Mouse (Mus musculus) E14TG2a.4 (cell line): Measurements from ENCODE around the gene Cyp2d22.

ENCODE experiments used
- H3K27me3 ChIP-seq: 2 replicates; pipeline ENCODE4 v1.6.1; 2014; ENCODE audit warnings: low read length, control low read depth; ENCODE audit not compliant: insufficient read depth
- H3K36me3 ChIP-seq: 2 replicates; pipeline ENCODE4 v1.6.1; 2014; ENCODE audit warnings: low read length, control low read depth; ENCODE audit not compliant: insufficient read depth
- H3K4me1 ChIP-seq: replicated peaks from 2 replicates; pipeline ENCODE4 v1.6.1; 2014; ENCODE audit warnings: low read depth, low read length, control low read depth
- H3K4me3 ChIP-seq: replicated peaks from 2 replicates; pipeline ENCODE4 v1.5.1; 2014; ENCODE audit warnings: mild to moderate bottlenecking, low read length
- H3K9me3 ChIP-seq: 2 replicates; pipeline ENCODE4 v1.6.1; 2014; ENCODE audit warnings: low read length, control low read depth
- CTCF ChIP-seq: conservative IDR thresholded peaks from 2 replicates; pipeline ENCODE4 v1.5.1; 2014; ENCODE audit warnings: low read length
- NANOG ChIP-seq: IDR thresholded peaks from 2 replicates; pipeline ENCODE4 v1.6.1; 2014; ENCODE audit warnings: borderline replicate concordance, low read length, mixed read lengths
- POU5F1 ChIP-seq: IDR thresholded peaks from 2 replicates; pipeline ENCODE4 v1.6.1; 2014; ENCODE audit warnings: low read length, borderline replicate concordance

Cyp2d22 gene

DNA sequence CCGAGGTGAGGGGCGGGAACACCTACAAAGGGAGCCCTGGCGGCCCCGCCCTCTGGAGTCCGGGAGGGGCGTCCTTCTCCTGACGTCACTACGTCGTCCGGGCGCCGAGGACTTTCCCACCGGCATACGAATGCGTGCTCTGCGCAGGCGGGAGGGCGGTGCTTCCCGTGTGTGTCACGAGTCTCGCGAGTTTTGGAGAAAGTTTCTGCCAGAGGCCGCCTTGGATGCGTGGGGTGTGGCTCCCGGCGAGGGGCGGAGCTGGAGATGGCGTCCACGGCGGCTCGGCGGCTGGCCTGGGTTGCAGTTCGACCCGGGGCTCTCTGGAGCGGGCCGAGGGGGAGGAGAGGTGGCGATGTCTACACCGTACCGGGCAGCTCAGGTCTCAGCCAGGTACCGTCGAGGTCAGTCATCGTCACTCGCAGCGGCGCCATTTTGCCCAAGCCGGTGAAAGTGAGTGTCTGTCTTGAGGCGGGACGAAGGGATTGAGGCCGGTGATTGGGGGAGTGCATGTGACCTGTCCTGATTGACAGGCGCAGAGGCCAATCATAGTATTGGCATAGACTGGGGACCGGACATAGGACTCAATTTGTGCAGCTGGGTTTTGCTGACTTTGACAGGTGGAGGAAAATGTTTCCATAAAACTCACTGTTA lies 34.1 kb downstream of the Cyp2d22 start:
- Histone ChIP-seq H3K36me3 (peaks cover 40% of the 10 kb centered on the region), H3K27me3 (peaks cover 17% of the 10 kb centered on the region), H3K9me3 (no peaks in the 10 kb centered on the region), H3K4me1 (peaks cover 80% of the 10 kb centered on the region), H3K4me3 (peak overlapping the region; percentile 92)
- TF ChIP-seq NANOG (no peak), POU5F1 (no peak), CTCF (no peak)

DNA sequence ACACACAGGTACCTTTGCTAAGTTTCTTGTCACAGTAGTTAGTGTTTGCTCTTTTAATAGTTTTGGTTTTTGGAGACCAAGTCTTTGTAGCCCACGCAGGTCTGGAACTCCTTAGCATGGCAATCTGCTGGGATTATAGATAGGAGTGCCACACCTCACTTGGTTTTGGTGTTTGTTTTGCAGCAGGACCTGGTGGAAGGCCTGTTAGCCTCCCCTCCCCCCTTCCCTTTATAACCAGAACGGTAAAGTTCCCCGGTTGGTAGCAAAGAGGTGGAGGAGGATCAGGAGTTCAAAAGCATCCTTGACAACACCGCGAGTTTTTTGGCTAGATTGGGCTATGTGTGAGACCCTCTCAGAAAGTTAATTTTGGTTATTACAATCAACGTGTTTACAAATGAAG lies 35.1 kb downstream of the Cyp2d22 start:
- H3K27me3 ChIP-seq: peaks cover 26% of the 10 kb centered on the region
- TF ChIP-seq CTCF: no peak
- TF ChIP-seq NANOG: no peak
- no peak for TF ChIP-seq POU5F1
- no peaks in the 10 kb centered on the region for H3K9me3 ChIP-seq
- H3K4me3 ChIP-seq: peak overlapping the region; percentile 92
- H3K4me1 ChIP-seq: peaks cover 80% of the 10 kb centered on the region
- H3K36me3 ChIP-seq: peaks cover 30% of the 10 kb centered on the region

DNA sequence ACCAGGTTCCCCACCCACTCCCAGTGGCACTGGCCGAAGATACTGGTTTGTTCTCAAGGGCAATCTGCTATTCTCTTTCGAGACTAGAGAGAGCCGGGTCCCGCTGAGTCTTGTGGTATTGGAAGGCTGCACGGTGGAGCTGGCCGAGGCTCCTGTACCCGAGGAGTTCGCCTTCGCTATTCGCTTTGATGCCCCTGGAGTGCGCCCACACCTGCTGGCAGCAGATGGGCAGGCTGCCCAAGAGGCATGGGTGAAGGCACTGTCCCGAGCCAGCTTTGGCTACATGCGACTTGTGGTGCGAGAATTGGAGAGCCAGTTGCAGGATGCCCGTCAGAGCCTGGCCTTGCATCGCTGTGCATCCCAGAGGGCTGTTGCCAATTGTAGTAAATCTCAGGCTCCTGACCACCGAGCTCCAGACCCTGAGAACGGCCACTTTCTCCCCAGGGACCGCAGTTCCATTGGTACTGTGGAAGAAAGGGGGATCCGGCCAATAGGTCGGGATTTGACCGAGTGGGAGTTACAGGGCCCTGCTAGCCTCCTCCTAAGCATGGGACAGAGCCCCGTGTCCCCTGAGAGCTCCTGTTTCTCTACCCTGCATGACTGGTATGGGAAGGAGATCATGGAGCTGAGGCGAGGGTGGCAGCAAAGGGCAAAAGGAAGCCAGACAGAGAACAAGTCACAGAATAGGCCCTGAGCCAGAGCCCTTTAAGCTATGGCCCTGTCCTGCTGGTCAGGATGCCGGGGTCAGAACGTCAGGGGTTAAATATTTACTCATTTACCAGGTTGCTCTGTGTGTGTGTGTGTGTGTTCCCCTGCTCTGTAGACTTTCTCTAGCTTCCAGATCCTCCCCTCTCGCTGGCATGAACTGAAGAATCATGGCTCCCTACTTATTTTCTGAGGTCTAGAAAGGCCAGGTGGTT lies 36.4 kb downstream of the Cyp2d22 start:
- peak overlapping the region; percentile 17; the same call in 1 of the 2 replicates for H3K4me3 ChIP-seq
- peaks cover 33% of the 10 kb centered on the region for H3K27me3 ChIP-seq
- H3K4me1 ChIP-seq: peaks cover 81% of the 10 kb centered on the region
- H3K9me3 ChIP-seq: no peaks in the 10 kb centered on the region
- TF ChIP-seq CTCF (no peak), NANOG (no peak)
- H3K36me3 ChIP-seq: peaks cover 17% of the 10 kb centered on the region

DNA sequence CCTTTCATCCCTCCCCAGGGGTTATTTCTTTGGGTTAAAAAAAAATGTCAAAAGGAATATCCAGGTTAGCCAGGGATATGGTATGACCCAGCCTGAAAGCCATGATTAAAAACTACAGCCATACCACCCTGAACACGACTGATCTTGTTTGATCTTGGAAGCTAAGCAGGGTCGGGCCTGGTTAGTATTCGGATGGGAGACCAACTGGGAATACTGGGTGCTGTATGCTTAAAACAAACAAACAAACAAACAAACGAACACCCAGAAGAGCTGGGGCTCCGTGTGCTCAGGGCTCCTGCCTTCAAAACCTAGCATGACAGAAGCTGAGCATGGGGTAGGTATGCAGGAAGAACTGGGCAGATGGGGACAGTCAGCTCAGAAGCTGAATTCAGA lies 37.5 kb downstream of the Cyp2d22 start:
- Histone ChIP-seq H3K4me1 (peaks cover 78% of the 10 kb centered on the region), H3K4me3 (no peak overlapping the region)
- TF ChIP-seq POU5F1: no peak
- TF ChIP-seq NANOG: no peak
- no peak for TF ChIP-seq CTCF

DNA sequence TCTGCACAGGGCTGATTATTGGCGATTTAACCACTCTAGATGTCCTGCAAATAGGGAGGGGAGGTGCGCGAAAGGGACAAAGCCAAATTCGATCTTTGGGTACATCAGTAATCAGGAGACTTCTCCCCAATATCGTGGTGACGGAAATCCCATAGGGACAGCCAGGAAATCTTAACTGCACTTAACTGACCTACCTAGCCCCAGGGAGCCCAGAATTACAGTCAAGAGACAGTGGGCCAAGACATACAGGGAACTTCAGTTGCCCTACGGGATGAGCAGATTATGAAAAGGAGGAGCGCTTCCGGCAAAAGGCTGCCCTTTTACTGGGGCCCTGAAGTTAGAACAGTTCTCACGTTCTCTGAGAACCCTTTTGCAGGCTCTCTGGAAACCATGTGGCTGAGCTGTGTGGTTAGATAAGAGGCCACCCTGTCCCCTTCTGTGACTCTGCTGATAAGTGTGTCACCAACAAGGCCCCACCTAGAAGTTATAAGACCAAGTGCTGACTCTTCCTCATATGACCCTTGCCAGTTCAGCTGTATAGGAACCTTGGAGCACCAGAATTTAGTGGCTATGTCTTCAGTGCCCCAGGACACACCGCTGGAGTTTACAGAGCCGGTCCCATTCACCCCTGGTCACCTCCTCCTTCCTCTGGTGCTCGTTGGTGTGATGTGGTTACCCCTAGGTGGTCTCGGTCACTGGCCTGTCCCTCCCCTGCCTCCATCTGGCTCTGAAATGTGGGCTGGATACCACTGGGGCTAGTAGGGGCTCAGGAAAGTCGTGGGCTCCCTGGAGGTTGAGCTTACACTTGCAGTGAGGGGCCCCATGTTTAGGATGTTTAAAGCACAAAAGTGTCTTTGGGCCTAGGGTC lies 38.2 kb downstream of the Cyp2d22 start:
- Histone ChIP-seq H3K36me3 (peaks cover under 1% of the 10 kb centered on the region; the same call in 1 of the 2 replicates), H3K4me3 (peak overlapping the region; percentile 78), H3K9me3 (no peaks in the 10 kb centered on the region), H3K27me3 (peaks cover 33% of the 10 kb centered on the region), H3K4me1 (peaks cover 78% of the 10 kb centered on the region)
- no peak for TF ChIP-seq NANOG
- no peak for TF ChIP-seq CTCF
- no peak for TF ChIP-seq POU5F1

More for the DNA sequence above, 37.5 kb downstream of the Cyp2d22 start:
- Histone ChIP-seq H3K36me3 (peaks cover 6% of the 10 kb centered on the region), H3K27me3 (peaks cover 33% of the 10 kb centered on the region), H3K9me3 (no peaks in the 10 kb centered on the region)

DNA sequence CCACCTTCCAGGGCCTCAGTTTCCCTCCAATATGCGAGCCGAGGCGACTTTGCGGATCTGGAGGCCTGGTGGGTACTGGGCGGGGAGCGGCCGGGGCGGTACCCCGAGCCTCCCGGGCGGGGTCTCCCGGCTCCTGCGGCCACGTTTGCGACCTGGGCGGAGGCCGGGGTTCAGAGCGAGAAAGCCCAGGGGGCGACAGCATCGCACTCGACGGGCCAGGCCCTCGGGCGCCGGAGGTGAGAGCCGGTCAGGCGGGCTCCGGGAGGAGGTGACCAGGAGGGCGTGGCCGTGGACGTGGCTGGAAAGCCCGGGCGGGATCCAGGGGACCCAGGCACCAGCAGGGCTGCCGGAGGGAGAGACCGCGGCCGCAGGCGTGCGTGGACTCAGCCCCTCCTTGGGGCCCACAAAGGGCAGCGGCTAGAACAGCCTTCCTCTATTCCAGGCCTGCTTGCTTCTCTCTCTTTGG lies 39.0 kb downstream of the Cyp2d22 start:
- H3K4me1 ChIP-seq: peaks cover 78% of the 10 kb centered on the region
- no peaks in the 10 kb centered on the region for H3K9me3 ChIP-seq
- TF ChIP-seq POU5F1 (no peak), NANOG (no peak), CTCF (no peak)
- peak overlapping the region; percentile 78 for H3K4me3 ChIP-seq
- H3K27me3 ChIP-seq: peaks cover 33% of the 10 kb centered on the region
- peaks cover 9% of the 10 kb centered on the region for H3K36me3 ChIP-seq

DNA sequence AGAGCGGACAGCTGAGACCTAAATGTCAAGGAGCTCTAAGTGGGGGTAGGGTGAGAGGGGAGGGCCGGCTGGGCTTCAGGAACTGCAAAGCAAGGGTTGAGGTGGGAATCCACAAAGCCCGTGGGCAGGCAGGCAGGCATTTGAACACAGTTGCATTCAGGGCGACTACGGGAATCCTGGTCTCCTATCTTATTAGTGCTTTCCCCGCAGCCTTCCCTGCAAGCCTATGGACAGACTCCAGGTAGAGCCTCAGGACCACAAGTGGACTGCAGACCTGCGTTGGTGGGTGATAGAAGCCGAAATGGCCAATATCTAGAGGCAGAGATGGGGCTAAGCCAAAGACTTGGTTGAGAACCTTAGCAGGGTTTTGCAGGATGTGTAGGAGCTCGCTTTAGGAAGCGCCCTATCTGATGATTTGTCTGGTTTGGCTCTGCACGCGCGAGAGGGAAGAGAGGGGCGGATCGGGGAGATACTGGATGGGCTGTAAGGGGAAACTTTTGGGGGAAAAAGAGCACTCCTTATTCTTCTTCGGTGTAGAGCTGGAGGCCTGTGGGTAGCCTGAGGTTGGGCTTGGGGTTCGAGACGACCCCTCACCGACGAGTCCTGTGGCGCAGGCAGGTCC lies 39.5 kb downstream of the Cyp2d22 start:
- TF ChIP-seq NANOG: no peak
- TF ChIP-seq CTCF: no peak
- TF ChIP-seq POU5F1: no peak
- peaks cover 15% of the 10 kb centered on the region for H3K36me3 ChIP-seq
- peaks cover 78% of the 10 kb centered on the region for H3K4me1 ChIP-seq
- peaks cover 30% of the 10 kb centered on the region for H3K27me3 ChIP-seq
- H3K9me3 ChIP-seq: no peaks in the 10 kb centered on the region
- peak overlapping the region; percentile 78 for H3K4me3 ChIP-seq
